Mouse (Mus musculus): ENCODE results near the gene Tmem266. TPM values are rescaled to one million over a fixed set of nuclear protein-coding genes. Genes with fewer than 3 reads are reported as not detected.

Gene Tmem266
- not detected in 2 replicates for total RNA-seq (2015; ENCODE audit: low replicate concordance)
- total RNA-seq (2017; ENCODE audit: low replicate concordance), result not detected in 2 replicates

GRCm38 (mm10) chr9:55326515-55327233, at the start of gene Tmem266, which contains the start of gene Nrg4:
Tmem266 (plus strand) TSS chr9:55326913.
Nrg4 (minus strand) TSS chr9:55326844.
- ATAC-seq (replicated peaks; ENCODE audit: low FRiP score, poor library complexity, severe bottlenecking), result no peak

- ATAC-seq (replicated peaks; ENCODE audit: low FRiP score, poor library complexity, severe bottlenecking), result no peak
Measured at GRCm38 (mm10) chr9:55277562-55277961, 49.2 kb upstream of the Tmem266 start.

- ATAC-seq (replicated peaks; ENCODE audit: low FRiP score, poor library complexity, severe bottlenecking), result no peak
Measured at GRCm38 (mm10) chr9:55279114-55279825, 47.4 kb upstream of the Tmem266 start.

DNA sequence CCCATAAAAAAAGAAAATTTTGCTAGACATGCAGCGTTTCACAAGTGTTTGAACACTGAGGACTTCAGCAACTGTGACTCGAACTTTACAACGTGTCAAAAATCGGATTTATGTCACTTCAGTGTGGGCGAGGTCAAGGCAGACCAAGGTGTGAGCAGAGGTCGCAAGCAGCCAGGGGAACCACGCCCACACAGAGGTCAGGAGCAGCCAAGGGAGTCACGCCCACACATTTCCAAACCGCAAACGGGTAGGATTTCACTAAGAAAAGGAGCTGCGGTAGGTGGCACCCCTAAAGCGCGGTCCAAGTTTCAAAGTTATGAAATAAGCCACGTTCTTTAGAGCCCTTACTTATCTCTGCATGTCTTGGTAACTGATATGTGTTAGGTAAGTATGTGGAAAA, 43.2 kb upstream of the Tmem266 start:
- ATAC-seq (replicated peaks; ENCODE audit: low FRiP score, poor library complexity, severe bottlenecking), result no peak

GRCm38 (mm10) chr9:55285197-55285596, 41.5 kb upstream of the Tmem266 start:
- no peak for ATAC-seq (replicated peaks; ENCODE audit: low FRiP score, poor library complexity, severe bottlenecking)

- no peak for ATAC-seq (replicated peaks; ENCODE audit: low FRiP score, poor library complexity, severe bottlenecking)
Measured at GRCm38 (mm10) chr9:55289475-55290198, 37.1 kb upstream of the Tmem266 start.

DNA sequence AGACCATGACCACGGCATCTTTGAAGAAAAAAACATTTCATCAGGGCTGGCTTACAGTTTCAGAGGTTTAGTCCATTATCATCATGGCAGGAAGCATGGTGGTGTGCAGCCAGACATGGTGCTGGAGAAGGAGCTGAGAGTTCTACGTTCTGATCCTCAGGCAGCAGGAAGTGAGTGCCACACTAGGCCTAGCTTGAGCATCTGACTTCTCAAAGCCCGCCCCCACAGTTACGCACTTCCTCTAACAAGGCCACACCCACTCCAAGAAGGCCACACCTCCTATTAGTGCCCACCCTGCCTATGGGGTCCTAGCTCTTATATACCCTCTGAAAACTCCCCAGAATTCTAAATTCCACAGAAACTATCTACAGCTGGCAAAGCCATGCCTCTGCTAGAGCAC, 34.7 kb upstream of the Tmem266 start:
- no peak for ATAC-seq (replicated peaks; ENCODE audit: low FRiP score, poor library complexity, severe bottlenecking)

GRCm38 (mm10) chr9:55296221-55296620, 30.5 kb upstream of the Tmem266 start:
- ATAC-seq (replicated peaks; ENCODE audit: low FRiP score, poor library complexity, severe bottlenecking), result no peak

GRCm38 (mm10) chr9:55307066-55307465, 19.6 kb upstream of the Tmem266 start:
- no peak for ATAC-seq (replicated peaks; ENCODE audit: low FRiP score, poor library complexity, severe bottlenecking)

DNA sequence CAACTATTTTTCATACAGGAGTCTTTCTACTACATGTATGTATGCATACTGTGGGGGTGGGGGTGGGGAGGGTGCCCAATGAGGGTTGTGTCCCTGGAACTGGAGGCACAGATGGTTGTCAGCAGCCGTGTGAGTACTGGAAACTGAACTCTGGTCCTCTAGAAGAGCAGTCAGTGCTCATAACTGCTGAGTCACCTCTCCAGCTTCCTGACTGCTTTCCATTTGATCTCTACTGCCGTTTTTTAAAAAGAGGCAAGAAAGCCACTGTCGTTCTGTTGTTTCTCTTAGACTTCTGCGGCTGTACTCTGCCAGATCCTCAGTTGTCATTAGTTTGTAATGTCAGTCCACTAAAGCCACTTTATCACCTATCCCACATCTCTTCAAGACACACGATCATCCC, 19.2 kb upstream of the Tmem266 start:
- ATAC-seq (replicated peaks; ENCODE audit: low FRiP score, poor library complexity, severe bottlenecking), result no peak

GRCm38 (mm10) chr9:55308455-55308854, 18.3 kb upstream of the Tmem266 start:
- ATAC-seq (replicated peaks; ENCODE audit: low FRiP score, poor library complexity, severe bottlenecking), result no peak

DNA sequence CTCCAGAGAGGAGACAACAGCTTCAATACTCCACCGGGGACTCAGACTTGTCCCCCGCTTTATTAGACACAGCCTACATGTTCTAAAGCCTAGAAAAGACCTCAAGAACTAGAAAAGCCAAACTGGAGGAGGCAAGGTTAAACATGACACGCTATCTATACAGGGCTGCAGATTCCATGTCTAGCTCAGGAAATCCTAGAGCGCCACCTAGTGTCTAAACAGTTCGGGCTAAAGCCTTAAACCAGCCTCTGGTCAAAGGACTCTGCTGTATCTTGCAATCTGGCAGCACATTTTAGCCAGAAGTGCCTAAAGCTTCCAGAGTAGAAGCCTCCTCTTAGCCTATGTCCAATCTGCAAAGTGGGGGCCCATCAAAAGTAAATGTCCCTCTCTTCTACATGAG, 15.2 kb upstream of the Tmem266 start:
- no peak for ATAC-seq (replicated peaks; ENCODE audit: low FRiP score, poor library complexity, severe bottlenecking)

DNA sequence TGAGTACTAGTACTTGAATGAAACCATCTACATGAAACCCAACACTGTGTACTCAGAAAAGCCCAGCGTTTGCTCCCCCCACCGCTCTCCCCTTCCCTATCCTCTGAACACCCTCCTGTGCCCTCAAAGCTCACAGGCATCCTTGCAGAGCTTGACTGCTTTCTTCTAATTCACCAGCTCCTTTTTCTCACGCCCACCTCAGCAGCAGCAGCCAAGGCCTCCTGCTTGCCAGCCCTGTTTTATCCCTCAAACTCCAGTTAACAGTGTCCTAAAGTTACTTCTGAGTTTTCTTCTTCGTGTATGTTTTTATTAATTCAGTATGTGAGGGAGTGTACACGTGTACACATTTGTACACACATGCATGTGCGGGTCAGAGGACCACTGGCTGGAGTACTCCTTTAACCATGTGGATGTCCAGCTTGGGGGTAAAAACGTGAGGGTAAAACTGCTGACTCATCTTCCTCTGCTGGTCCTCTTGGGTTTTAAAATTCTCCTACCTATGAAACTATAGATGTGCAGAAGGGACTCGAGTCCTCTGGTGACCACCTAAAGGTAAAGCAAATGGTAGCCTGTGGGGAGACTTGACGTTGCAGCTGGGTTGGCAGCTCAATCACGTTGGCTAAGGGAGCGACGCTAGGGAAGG, 13.0 kb upstream of the Tmem266 start:
- ATAC-seq (replicated peaks; ENCODE audit: low FRiP score, poor library complexity, severe bottlenecking), result no peak

GRCm38 (mm10) chr9:55322641-55323040, 4.1 kb upstream of the Tmem266 start:
- no peak for ATAC-seq (replicated peaks; ENCODE audit: low FRiP score, poor library complexity, severe bottlenecking)

GRCm38 (mm10) chr9:55324085-55324484, 2.6 kb upstream of the Tmem266 start:
- ATAC-seq (replicated peaks; ENCODE audit: low FRiP score, poor library complexity, severe bottlenecking), result no peak

DNA sequence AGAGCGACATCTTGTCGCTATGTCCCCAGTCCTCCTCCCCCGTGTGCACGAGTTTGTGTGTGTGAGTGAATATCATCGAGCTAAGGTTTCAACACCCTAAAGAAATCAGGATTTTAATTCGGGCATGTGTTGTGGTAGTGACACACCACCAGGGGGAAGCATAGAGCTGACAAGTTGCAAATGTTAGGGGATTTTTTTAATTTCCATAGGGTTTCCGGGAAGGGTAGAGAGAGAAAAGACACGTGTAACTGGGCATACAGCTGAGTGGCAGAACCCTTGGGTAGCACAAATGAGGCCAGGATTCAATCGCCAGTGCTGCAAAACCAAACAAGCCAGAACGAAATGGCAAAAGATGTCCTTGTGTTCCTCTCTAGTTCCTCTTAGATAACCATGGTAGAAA, 2.2 kb upstream of the Tmem266 start:
- no peak for ATAC-seq (replicated peaks; ENCODE audit: low FRiP score, poor library complexity, severe bottlenecking)

DNA sequence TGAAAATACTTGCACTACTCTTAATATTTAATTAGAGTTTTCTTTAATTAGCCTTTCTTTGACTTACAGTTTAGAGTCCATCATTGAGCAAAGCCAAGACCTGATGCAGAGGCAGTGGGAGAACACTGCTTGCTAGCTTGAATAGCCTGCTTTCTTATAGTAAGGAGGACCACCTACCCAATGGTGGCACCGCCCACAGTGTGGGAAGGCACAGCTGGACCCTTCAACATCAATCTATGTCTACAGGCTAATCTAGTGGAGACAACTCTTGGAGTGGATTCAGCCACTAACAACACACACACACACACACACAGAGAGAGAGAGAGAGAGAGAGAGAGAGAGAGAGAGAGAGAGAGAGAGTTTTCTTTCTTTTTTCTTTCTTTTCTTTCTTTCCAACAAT, 1.7 kb upstream of the Tmem266 start:
- ATAC-seq (replicated peaks; ENCODE audit: low FRiP score, poor library complexity, severe bottlenecking), result no peak

- ATAC-seq (replicated peaks; ENCODE audit: low FRiP score, poor library complexity, severe bottlenecking), result no peak
Measured at GRCm38 (mm10) chr9:55325564-55326514, 874 bp upstream of the Tmem266 start.

GRCm38 (mm10) chr9:55327234-55327615, 512 bp downstream of the Tmem266 start:
- ATAC-seq (replicated peaks; ENCODE audit: low FRiP score, poor library complexity, severe bottlenecking), result no peak
